Mouse (Mus musculus) kidney, adult 8-10 months (tissue): ENCODE measurements around the gene Tnfrsf25.

ENCODE experiments used
- DNase-seq, 2 experiments: peaks; one replicate each; pipeline ENCODE4 v3.0.0; 2022

Gene Tnfrsf25

GRCm38 (mm10) chr4:152124361-152124961, 8.7 kb downstream of the Tnfrsf25 start:
- no peak for DNase-seq

GRCm38 (mm10) chr4:152125161-152126025, 9.7 kb downstream of the Tnfrsf25 start:
- no peak for DNase-seq

- no peak for DNase-seq
These were observed 10.5 kb downstream of the Tnfrsf25 start for GRCm38 (mm10) chr4:152126026-152126920.

DNA sequence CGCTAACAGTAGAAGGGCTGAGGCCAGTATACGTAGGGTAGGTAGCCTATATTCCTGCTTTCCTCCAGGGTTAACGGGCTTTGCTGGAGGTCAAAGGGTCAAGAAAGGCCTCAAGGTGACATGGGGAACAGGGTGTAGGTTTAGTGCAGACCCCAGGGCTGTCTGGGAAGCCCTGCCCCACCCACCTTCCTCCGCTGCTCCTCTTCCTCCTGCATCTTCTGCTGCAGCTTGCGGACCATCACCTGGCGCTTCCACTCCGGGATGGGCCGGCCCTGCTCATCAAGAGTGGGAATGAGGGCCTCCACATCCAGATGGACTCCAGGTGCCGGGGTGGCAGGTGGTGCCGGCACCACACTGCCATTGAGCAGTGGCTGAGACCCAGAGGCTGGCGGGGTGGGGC, 12.2 kb downstream of the Tnfrsf25 start:
- no peak for DNase-seq

DNA sequence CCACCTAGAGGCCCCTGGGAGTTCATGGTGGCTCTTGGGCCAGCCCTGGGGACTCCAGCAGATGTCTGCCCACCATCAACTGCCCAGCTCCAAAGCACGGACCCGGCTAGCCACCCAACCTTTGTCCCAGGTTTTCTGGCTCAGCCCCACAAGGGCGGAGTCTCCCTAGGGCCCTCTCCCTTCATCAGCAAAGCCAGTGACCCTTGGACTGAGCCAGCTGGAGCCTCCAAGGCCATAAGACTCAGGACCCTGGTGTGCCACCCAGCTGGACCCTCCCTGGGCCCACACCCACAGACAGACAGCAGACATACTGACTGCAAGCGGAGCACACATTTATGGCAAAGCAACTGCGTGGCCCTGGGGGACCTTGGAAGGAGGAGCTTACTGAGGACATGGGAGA, 13.1 kb downstream of the Tnfrsf25 start:
- peak; percentile 87 to 89 for DNase-seq

DNA sequence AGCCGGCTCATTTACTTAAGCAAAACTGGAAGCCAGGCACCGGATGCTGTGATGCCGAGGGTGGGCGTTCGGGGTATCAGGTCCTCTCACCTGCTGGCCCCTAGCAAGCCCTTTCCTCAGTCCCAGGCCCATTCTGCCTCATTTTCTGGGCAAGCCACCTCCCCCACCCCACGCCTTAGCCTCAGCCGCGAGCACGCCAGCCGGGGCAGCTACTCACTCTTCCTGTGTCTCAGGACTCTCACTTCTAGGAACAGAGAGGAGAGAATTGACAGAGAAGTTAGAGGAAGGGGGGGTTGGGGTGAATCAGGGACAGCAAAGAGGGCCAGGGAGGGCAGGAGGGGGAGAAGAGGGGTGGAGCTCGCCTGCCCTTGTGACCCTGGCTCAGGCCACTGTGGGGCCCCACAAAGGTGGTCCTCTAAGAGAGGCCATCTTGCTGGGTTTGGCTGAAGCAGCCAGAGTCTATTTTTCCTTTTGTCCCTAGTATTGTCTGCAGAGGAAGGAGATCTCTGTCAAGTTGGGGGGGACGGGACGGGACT, 13.7 kb downstream of the Tnfrsf25 start:
- DNase-seq = no peak

DNA sequence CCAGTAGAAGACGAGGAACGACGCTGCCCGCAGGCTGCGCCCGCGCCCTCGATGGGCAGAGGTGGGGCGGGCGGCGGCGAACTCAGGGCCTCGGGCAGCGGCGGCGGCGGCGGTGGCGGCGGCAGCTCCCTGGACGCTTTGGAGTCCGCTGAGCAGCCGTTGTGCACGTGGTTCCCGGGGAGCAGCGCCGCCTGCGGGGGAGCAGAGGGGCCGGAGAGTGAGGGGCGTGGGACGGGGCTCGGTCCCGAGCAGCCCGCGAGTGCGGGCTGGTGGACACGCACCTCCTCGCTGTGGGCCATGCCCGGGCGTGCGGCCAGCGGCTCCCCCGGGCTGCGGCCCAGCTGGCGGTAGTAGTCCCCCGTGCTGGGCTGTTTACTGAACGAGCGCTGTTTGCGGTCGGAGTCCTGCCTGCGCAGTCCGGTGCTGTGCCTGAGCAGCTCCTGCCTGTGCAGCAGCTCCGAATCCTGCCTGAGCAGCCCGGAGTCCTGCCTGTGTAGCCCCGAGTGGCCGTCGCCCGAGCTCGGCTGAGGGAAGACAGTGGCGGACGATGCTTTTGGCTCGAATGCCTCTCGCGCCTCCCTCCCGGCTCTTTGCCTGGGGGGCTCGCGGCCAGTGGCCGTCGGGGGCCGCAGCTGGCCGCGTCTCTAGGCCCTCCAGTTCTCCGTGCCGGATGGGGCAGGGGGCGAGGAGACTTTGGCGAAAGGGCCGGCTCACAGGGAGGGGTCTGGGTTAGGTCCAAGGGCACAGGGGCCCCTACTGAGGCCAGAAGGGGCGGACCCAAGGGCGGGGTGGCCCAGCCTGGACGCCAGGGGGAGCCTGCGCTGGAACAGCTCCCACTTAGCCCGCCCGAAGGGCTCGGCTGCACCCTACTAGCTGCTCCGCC, 15.3 kb downstream of the Tnfrsf25 start:
- peak; percentile 71 to 77 for DNase-seq

GRCm38 (mm10) chr4:152131809-152132771, 16.4 kb downstream of the Tnfrsf25 start:
- DNase-seq = no peak

- DNase-seq = no peak
These were observed 17.0 kb downstream of the Tnfrsf25 start for GRCm38 (mm10) chr4:152132772-152133169.

DNA sequence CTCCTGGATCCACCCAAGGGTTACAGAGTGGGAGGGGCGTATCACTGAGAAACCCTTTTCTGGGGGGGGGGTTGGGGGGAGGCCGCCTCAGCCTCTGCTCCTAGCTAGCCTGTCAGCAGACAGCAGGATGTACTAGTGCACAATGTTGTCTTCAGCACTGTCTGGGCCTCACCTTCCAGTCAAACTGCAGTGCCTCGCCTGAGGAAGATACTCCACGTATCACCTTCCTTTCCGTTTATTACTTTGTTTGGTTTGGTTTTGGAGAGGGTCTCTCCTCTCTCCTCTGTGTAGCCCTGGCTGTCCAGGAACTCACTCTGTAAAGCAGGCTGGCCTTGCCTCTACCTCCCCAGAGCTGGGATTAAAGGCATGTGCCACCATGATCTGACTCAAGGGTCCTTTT, 17.5 kb downstream of the Tnfrsf25 start:
- no peak for DNase-seq

- peak; percentile 59 to 75 for DNase-seq
These were observed 18.8 kb downstream of the Tnfrsf25 start for GRCm38 (mm10) chr4:152134507-152134906.

DNA sequence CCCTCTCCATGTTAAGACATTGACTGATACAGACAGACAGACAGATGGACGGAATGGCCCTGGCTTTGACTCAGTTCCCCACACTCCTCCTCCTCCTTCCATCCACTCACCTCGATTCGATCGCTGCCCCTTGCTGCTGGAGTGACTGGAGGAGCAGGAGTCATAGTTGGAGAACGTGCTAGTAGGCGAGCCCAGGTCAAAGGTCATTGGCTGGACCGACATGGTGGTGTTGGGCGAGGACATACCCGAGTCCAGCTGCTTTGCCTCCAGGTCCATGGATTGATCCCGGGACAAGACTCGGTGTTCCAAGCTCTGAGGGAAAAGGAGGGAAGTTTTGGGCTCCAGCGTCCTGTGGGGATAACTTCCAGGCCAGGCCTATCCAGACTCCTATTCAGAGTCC, 19.6 kb downstream of the Tnfrsf25 start:
- DNase-seq = peak in 1 of 2 experiments; percentile 54

- DNase-seq = no peak
These were observed 20.6 kb downstream of the Tnfrsf25 start for GRCm38 (mm10) chr4:152136112-152136875.

GRCm38 (mm10) chr4:152136876-152137250, 21.1 kb downstream of the Tnfrsf25 start:
- DNase-seq = no peak

DNA sequence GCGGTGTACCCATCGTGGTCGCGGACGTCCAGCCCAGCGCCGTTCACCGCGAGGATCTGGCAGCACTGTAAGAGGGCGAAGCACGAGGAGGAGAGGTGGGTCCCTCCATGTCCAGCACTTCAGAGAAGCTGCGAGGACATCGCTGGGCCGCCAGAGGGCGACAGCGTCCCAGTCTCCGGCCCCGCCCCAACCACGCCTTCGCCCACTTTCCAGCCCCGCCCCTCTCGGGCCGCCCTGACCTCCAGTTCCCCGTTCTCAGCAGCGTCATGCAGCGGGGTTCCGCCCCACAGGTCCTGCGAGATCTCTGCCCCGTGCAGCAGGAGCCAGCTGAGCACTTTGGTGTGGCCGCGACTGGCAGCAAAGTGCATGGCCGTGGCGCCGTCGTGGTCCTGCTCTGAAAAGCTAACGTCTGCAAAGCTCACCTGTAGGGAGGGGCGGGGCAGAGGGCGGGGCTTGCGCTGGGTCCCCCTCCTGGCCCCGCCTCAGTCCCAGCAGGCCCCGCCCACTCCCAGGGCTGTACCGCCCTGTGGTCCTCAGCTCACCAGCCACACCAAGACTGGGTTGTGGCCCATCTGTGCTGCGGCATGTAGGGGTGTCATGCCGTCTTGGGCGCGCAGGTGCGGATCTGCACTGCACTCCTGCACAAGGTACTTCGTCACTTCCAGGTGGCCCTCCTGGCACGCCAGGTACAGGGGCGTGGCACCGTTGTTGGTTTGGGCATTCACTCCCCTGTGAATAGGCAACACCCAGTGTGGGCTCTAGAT, 22.9 kb downstream of the Tnfrsf25 start:
- peak; percentile 88 to 89 for DNase-seq

DNA sequence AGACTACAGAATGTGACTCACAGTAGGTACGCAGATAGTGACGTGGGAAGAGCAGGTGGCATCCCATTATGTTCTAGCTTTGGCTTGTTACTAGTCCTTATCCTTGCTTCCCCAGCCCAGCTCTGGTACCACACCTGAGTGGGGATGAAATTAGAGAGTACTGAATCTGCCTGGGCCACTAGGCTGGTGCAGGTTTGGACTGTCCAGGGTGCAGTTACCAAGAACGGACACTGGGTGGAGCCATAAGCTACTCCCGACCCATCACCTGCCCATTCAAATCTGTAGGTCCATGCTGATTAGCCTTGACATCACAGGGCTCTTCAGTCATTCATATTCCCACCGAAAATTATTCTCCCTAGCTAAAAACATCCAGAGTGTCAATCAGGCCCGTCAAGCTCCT, 24.7 kb downstream of the Tnfrsf25 start:
- DNase-seq = peak in 1 of 2 experiments; percentile 74

DNA sequence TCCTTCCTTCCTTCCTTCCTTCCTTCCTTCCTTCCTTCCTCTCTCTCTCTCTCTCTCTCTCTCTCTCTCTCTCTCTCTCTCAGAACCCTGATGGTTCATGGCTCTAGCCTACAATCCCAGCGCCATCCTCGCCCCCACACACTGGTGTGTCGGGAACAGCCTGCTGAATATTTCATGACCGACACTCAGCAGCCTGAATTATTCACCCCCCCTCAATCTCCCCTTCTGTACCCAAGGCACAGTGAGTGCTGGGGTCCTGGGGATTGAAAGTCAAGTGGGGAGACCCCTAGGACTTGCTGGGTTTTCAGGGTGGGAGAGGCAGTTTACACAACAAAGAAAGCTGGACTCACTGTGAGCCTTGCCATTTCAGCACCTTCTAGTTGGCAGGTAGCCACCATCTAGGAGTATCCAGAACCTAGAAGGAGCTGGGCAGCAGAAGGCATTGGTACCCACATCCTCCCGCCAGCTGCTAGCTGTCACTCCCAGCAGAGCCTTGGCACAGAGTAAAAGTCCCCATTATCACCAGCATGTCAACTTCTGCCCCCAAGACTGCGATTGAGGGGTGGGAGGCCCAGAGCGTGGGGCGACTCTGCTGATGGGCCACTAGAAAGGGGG, 25.9 kb downstream of the Tnfrsf25 start:
- no peak for DNase-seq

DNA sequence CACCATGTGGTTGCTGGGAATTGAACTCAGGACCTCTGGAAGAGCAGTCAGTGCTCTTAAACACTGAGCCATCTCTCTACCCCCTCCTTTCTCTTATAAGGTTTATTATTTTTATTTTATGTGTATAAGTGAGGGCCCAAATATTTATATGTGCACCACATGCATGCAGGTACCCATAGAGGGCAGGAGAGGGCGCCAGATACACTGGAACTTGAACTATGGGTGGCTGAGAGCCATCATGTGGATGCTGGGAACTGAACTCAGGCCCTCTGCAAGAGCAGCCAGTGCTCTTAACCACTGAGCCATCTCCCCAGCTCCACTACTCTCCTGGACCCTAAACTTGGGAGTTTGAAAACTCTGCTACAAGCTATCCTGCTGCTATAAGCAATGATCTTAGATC, 27.9 kb downstream of the Tnfrsf25 start:
- no peak for DNase-seq

- DNase-seq = no peak
These were observed 29.7 kb downstream of the Tnfrsf25 start for GRCm38 (mm10) chr4:152145473-152145872.
